ENCODE assay signal across 25 mouse cellular contexts in genomic region chr15:96724506-96724905, GRCm38 (mm10). TPM values are rescaled to one million over a fixed set of nuclear protein-coding genes. Genes with fewer than 3 reads are reported as not detected.
A peak's percentile ranks its signal among the peaks of the same experiment; 100 is the strongest.
DNase-seq lines count a peak whose midpoint lies in the region; ATAC-seq and TF ChIP-seq lines count a peak whose summit lies in the region.
"Had no signal": no experiment of that assay in that cellular context is flagged by ENCODE, and none has a peak within 500 bp of the region (broad histone marks: within the 10 kb centered on the region; RNA-seq: fewer than 3 reads in every experiment).

No protein-coding gene starts in this region.

- H3K4me3 ChIP-seq in hindbrain, embryonic 15.5 days, result no peak overlapping the region
- no peak overlapping the region for H3K4me3 ChIP-seq in hindbrain, embryonic 12.5 days
- H3K4me3 ChIP-seq in midbrain, embryonic 15.5 days, result no peak overlapping the region
- H3K4me3 ChIP-seq in midbrain, embryonic 10.5 days, result no peak overlapping the region
- no peak overlapping the region for H3K4me3 ChIP-seq in midbrain, postnatal 0 days (ENCODE audit: low read depth, low read length)
- H3K4me3 ChIP-seq in left cerebral cortex, adult 2 months, result no peak overlapping the region
- H3K4me3 ChIP-seq: embryonic facial prominence, embryonic 10.5 days; embryonic facial prominence, embryonic 13.5 days; erythroblast, embryonic 14.5 days; forebrain, embryonic 15.5 days; heart, adult 2 months; heart, embryonic 10.5 days; heart, embryonic 13.5 days had no signal

- 0 out of 2 replicates have a peak, but pooled peaks cover 4% of the 10 kb centered on the region for H3K4me1 ChIP-seq in hindbrain, embryonic 15.5 days (replicated peaks)
- H3K4me1 ChIP-seq in hindbrain, embryonic 12.5 days, result no peaks in the 10 kb centered on the region
- H3K4me1 ChIP-seq in midbrain, embryonic 15.5 days, result peaks cover 8% of the 10 kb centered on the region
- H3K4me1 ChIP-seq in midbrain, embryonic 10.5 days, result no peaks in the 10 kb centered on the region
- H3K4me1 ChIP-seq in midbrain, postnatal 0 days (ENCODE audit: insufficient read depth, low read length), result peaks cover 3% of the 10 kb centered on the region
- H3K4me1 ChIP-seq: embryonic facial prominence, embryonic 10.5 days; forebrain, embryonic 15.5 days had no signal

- no peak overlapping the region for H3K9ac ChIP-seq in hindbrain, embryonic 15.5 days
- H3K9ac ChIP-seq in hindbrain, embryonic 12.5 days, result no peak overlapping the region
- H3K9ac ChIP-seq in midbrain, embryonic 15.5 days, result no peak overlapping the region
- H3K9ac ChIP-seq in midbrain, postnatal 0 days (replicated peaks; ENCODE audit: low read length, poor library complexity, severe bottlenecking), result no peak overlapping the region
- H3K9ac ChIP-seq: embryonic facial prominence, embryonic 13.5 days; forebrain, embryonic 15.5 days; heart, embryonic 13.5 days had no signal

- H3K27me3 ChIP-seq in hindbrain, embryonic 15.5 days, result no peaks in the 10 kb centered on the region
- no peaks in the 10 kb centered on the region for H3K27me3 ChIP-seq in hindbrain, embryonic 12.5 days
- no peaks in the 10 kb centered on the region for H3K27me3 ChIP-seq in midbrain, embryonic 15.5 days (replicated peaks)
- no peaks in the 10 kb centered on the region for H3K27me3 ChIP-seq in midbrain, embryonic 10.5 days (ENCODE audit: low read depth, poor library complexity, severe bottlenecking)
- no peaks in the 10 kb centered on the region for H3K27me3 ChIP-seq in midbrain, postnatal 0 days (ENCODE audit: insufficient read depth, low read length)
- H3K27me3 ChIP-seq: embryonic facial prominence, embryonic 13.5 days; forebrain, embryonic 15.5 days; heart, embryonic 13.5 days had no signal

- H3K36me3 ChIP-seq in hindbrain, embryonic 15.5 days, result no peaks in the 10 kb centered on the region
- no peaks in the 10 kb centered on the region for H3K36me3 ChIP-seq in hindbrain, embryonic 12.5 days
- no peaks in the 10 kb centered on the region for H3K36me3 ChIP-seq in midbrain, embryonic 15.5 days (replicated peaks)
- H3K36me3 ChIP-seq in midbrain, embryonic 10.5 days, result no peaks in the 10 kb centered on the region
- H3K36me3 ChIP-seq in midbrain, postnatal 0 days (ENCODE audit: insufficient read depth, low read length), result no peaks in the 10 kb centered on the region
- H3K36me3 ChIP-seq: embryonic facial prominence, embryonic 10.5 days; embryonic facial prominence, embryonic 13.5 days; forebrain, embryonic 15.5 days; heart, embryonic 10.5 days; heart, embryonic 13.5 days had no signal

- ATAC-seq in hindbrain, embryonic 15.5 days (ENCODE audit: low FRiP score, low read depth), result no peak
- no peak for ATAC-seq in hindbrain, embryonic 12.5 days (ENCODE audit: low FRiP score)
- ATAC-seq in midbrain, embryonic 15.5 days (replicated peaks), result 0 out of 2 replicates have a peak, but pooled peaks have one; percentile 56
- no peak for ATAC-seq in midbrain, postnatal 0 days (ENCODE audit: low FRiP score)
- ATAC-seq: CD4-positive, CD25-positive, alpha-beta regulatory T cell, adult 4 months; forebrain, embryonic 15.5 days had no signal

- no peak overlapping the region for H3K4me2 ChIP-seq in hindbrain, embryonic 15.5 days
- H3K4me2 ChIP-seq in hindbrain, embryonic 12.5 days (replicated peaks), result no peak overlapping the region
- H3K4me2 ChIP-seq in midbrain, embryonic 15.5 days, result no peak overlapping the region
- no peak overlapping the region for H3K4me2 ChIP-seq in midbrain, postnatal 0 days (ENCODE audit: low read depth, low read length, poor library complexity, severe bottlenecking)
- H3K4me2 ChIP-seq: embryonic facial prominence, embryonic 13.5 days; forebrain, embryonic 15.5 days; heart, embryonic 13.5 days had no signal

- no peak for DNase-seq in midbrain, embryonic 10.5 days (ENCODE audit: low spot score)
- DNase-seq in midbrain, postnatal 0 days (ENCODE audit: low spot score), result peak; percentile 48
- no peak for DNase-seq in left cerebral cortex, adult 2 months (ENCODE audit: extremely low spot score in 1 of 2, low spot score in 2 of 2)
- DNase-seq: adrenal gland, adult 2 months; adrenal gland, postnatal 14 days; cerebellum, adult 11-12 months; cerebellum, adult 8-10 months; cerebellum, postnatal 10 days; cerebellum, postnatal 36 days; embryo, embryonic 11 days; gastrocnemius, postnatal 10 days; gastrocnemius, postnatal 36 days; heart, adult 2 months; heart, postnatal 14 days; heart, postnatal 4 days had no signal

- intact Hi-C loops in left cerebral cortex, adult 2 months (cut with DNase I), result no loop called here

- no peaks in the 10 kb centered on the region for H3K9me3 ChIP-seq in hindbrain, embryonic 15.5 days
- no peaks in the 10 kb centered on the region for H3K9me3 ChIP-seq in hindbrain, embryonic 12.5 days (replicated peaks)
- H3K9me3 ChIP-seq in midbrain, embryonic 15.5 days, result no peaks in the 10 kb centered on the region
- H3K9me3 ChIP-seq in midbrain, embryonic 10.5 days (replicated peaks), result no peaks in the 10 kb centered on the region
- no peaks in the 10 kb centered on the region for H3K9me3 ChIP-seq in midbrain, postnatal 0 days (ENCODE audit: low read length)
- H3K9me3 ChIP-seq: embryonic facial prominence, embryonic 10.5 days; embryonic facial prominence, embryonic 13.5 days; forebrain, embryonic 15.5 days; heart, embryonic 10.5 days; heart, embryonic 13.5 days had no signal

- H3K27ac ChIP-seq in hindbrain, embryonic 15.5 days (replicated peaks), result peak overlapping the region; percentile 37; the same call in 1 of the 2 replicates
- no peak overlapping the region for H3K27ac ChIP-seq in hindbrain, embryonic 12.5 days
- peak overlapping the region; percentile 28; the same call in 1 of the 2 replicates for H3K27ac ChIP-seq in midbrain, embryonic 15.5 days
- H3K27ac ChIP-seq in midbrain, embryonic 10.5 days (replicated peaks), result no peak overlapping the region
- H3K27ac ChIP-seq in midbrain, postnatal 0 days (ENCODE audit: low read depth, low read length), result peak overlapping the region; percentile 43; the same call in 1 of the 2 replicates
- no peak overlapping the region for H3K27ac ChIP-seq in left cerebral cortex, adult 2 months
- H3K27ac ChIP-seq: embryonic facial prominence, embryonic 10.5 days; embryonic facial prominence, embryonic 13.5 days; forebrain, embryonic 15.5 days; heart, adult 2 months; heart, embryonic 10.5 days; heart, embryonic 13.5 days had no signal

- TF ChIP-seq CTCF in midbrain, postnatal 0 days (IDR thresholded peaks at IDR 0.05), result no peak
- no peak for TF ChIP-seq CTCF in left cerebral cortex, adult 2 months (IDR thresholded peaks at IDR 0.05)

RNA-seq across cellular contexts. Expression of gene Slc38a2, which starts 25.0 kb away (rescaled TPM):
- 102 and 108 TPM in 2 replicates for polyA plus RNA-seq in hindbrain, embryonic 15.5 days (2015; fragmentation: Nextera tagmentation; extraction: Ambion mirVana)
- polyA plus RNA-seq in hindbrain, embryonic 12.5 days (2016; fragmentation: Nextera tagmentation; extraction: Ambion mirVana), result 184 and 192 TPM in 2 replicates
- polyA plus RNA-seq in midbrain, embryonic 15.5 days (2015; fragmentation: Nextera tagmentation; extraction: Ambion mirVana), result 121 and 125 TPM in 2 replicates
- polyA plus RNA-seq in midbrain, embryonic 10.5 days (2016; fragmentation: Nextera tagmentation; extraction: Ambion mirVana), result 151 and 164 TPM in 2 replicates
- total RNA-seq in midbrain, postnatal 0 days (2014; rRNA removed), result 90.9 and 96.1 TPM in 2 replicates
- 71.3 and 79.4 TPM in 2 replicates for polyA plus RNA-seq in midbrain, postnatal 0 days (2015; fragmentation: Nextera tagmentation; extraction: Ambion mirVana)
- total RNA-seq in left cerebral cortex, adult 2 months (2021), result 100 to 1,000 TPM in 1 of 2 experiments, 10 to 100 TPM in 1; 96.9 to 108 TPM

Comparison
In these comparisons a context has a peak if more than half of its experiments do, and no peak if none do; other contexts are left out.
1. H3K27ac ChIP-seq: peak in hindbrain, embryonic 15.5 days (single experiment), midbrain, embryonic 15.5 days (single experiment) and midbrain, postnatal 0 days (single experiment); none in hindbrain, embryonic 12.5 days (single experiment), midbrain, embryonic 10.5 days (single experiment) and left cerebral cortex, adult 2 months (single experiment).